Mouse (Mus musculus) CD8-positive naive resting alpha-beta T cell, adult 2 months (primary cell): ENCODE data around the gene Pa2g4.
A peak's percentile ranks its signal among the peaks of the same experiment; 100 is the strongest.
"Not testable (repeated sequence)": the region's sequence is repeated elsewhere in the genome, so short reads cannot be mapped to it uniquely, and the experiment has no call there.

Experiments used
- DNase-seq, 2 experiments: peaks; one replicate each; pipeline ENCODE4 v3.0.0; 2022; ENCODE audit warnings: low read depth in 2 of 2, low spot score in 2 of 2

The Pa2g4 gene

GRCm38 (mm10) chr10:128565788-128566531, at the start of gene Pa2g4:
TSS of gene Pa2g4 (minus strand) at chr10:128565987.
- DNase-seq = peak; percentile 86 to 92

GRCm38 (mm10) chr10:128614934-128615333, 49.1 kb upstream of the Pa2g4 start:
- no peak for DNase-seq

GRCm38 (mm10) chr10:128613820-128614219, 48.0 kb upstream of the Pa2g4 start:
- not testable (repeated sequence) for DNase-seq

- no peak for DNase-seq
Observed at GRCm38 (mm10) chr10:128613154-128613440, 47.3 kb upstream of the Pa2g4 start.

GRCm38 (mm10) chr10:128612433-128613153, 46.8 kb upstream of the Pa2g4 start:
- DNase-seq = peak; percentile 52 to 77

GRCm38 (mm10) chr10:128606483-128606882, 40.7 kb upstream of the Pa2g4 start:
- DNase-seq = no peak

- no peak for DNase-seq
Observed at GRCm38 (mm10) chr10:128602470-128603128, 36.8 kb upstream of the Pa2g4 start.

GRCm38 (mm10) chr10:128601499-128601898, 35.7 kb upstream of the Pa2g4 start:
- no peak for DNase-seq

GRCm38 (mm10) chr10:128598476-128598875, 32.7 kb upstream of the Pa2g4 start:
- no peak for DNase-seq

- no peak for DNase-seq
Observed at GRCm38 (mm10) chr10:128592797-128593196, 27.0 kb upstream of the Pa2g4 start.

GRCm38 (mm10) chr10:128591436-128591835, 25.6 kb upstream of the Pa2g4 start:
- DNase-seq = no peak

- DNase-seq = peak in 1 of 2 experiments; percentile 28
Observed at GRCm38 (mm10) chr10:128590193-128590690, 24.5 kb upstream of the Pa2g4 start.

GRCm38 (mm10) chr10:128589464-128590192, 23.8 kb upstream of the Pa2g4 start, which contains the start of gene Erbb3:
TSS of gene Erbb3 (minus strand) at chr10:128589652.
- DNase-seq = peak in 1 of 2 experiments; percentile 31

- peak; percentile 16 to 17 for DNase-seq
Observed at GRCm38 (mm10) chr10:128588775-128589463, 23.1 kb upstream of the Pa2g4 start.

- DNase-seq = no peak
Observed at GRCm38 (mm10) chr10:128588136-128588535, 22.3 kb upstream of the Pa2g4 start.

- no peak for DNase-seq
Observed at GRCm38 (mm10) chr10:128587697-128588096, 21.9 kb upstream of the Pa2g4 start.

GRCm38 (mm10) chr10:128587120-128587519, 21.3 kb upstream of the Pa2g4 start:
- no peak for DNase-seq

- DNase-seq = no peak
Observed at GRCm38 (mm10) chr10:128586546-128586945, 20.8 kb upstream of the Pa2g4 start.

GRCm38 (mm10) chr10:128584386-128584785, 18.6 kb upstream of the Pa2g4 start:
- no peak for DNase-seq

GRCm38 (mm10) chr10:128583644-128584043, 17.9 kb upstream of the Pa2g4 start:
- no peak for DNase-seq
